Mouse (Mus musculus) CH12.LX (cell line): ENCODE results near the gene Mcmbp. TPM values are rescaled to one million over a fixed set of nuclear protein-coding genes. Genes with fewer than 3 reads are reported as not detected.

Experiments used
- DNase-seq: peaks from one replicate; pipeline ENCODE4 v3.0.0-alpha.2; 2013; ENCODE audit errors: extremely low read depth
- H3K27ac ChIP-seq: 2 replicates; pipeline ENCODE4 v1.5.1; 2012; ENCODE audit warnings: low read depth, mild to moderate bottlenecking, control low read depth, moderate library complexity; ENCODE audit not compliant: insufficient read depth
- H3K27me3 ChIP-seq: replicated peaks from 2 replicates; pipeline ENCODE3; 2012; ENCODE audit warnings: inconsistent platforms
- H3K36me3 ChIP-seq, 2 experiments: replicated peaks in 1 of 2; 2 replicates each; pipeline versions ENCODE3 to v1.6.1; 2012; ENCODE audit warnings: inconsistent platforms in 1 of 2, low read length in 1 of 2, mild to moderate bottlenecking in 1 of 2, mixed read lengths in 1 of 2, moderate library complexity in 1 of 2; ENCODE audit not compliant: control insufficient read depth in 1 of 2, insufficient read depth in 1 of 2
- H3K4me1 ChIP-seq, 2 experiments: 2 replicates each; pipeline ENCODE4 v1.6.1; 2012; ENCODE audit warnings: inconsistent platforms in 1 of 2, moderate library complexity in 1 of 2; ENCODE audit not compliant: insufficient read depth in 2 of 2, control insufficient read depth in 1 of 2
- H3K4me2 ChIP-seq: 2 replicates; pipeline ENCODE4 v1.6.1; 2012; ENCODE audit warnings: low read depth, mild to moderate bottlenecking, control low read depth; ENCODE audit not compliant: poor library complexity, insufficient read depth, severe bottlenecking
- H3K4me3 ChIP-seq, 3 experiments: fragments of 150-350 bp in 1 of 3; sonication (generic) in 1 of 3; replicated peaks in 1 of 3; 2 replicates each; pipeline versions ENCODE3 to v1.5.1; 2011 to 2012; ENCODE audit warnings: low read depth in 2 of 3, low read length in 2 of 3, mild to moderate bottlenecking in 2 of 3, moderate library complexity in 2 of 3, control low read depth in 1 of 3, improper control_type of control experiment in 1 of 3, inconsistent platforms in 1 of 3, mixed read lengths in 1 of 3; ENCODE audit not compliant: poor library complexity in 1 of 3
- H3K79me2 ChIP-seq: replicated peaks from 2 replicates; pipeline ENCODE4 v1.6.1; 2012; ENCODE audit warnings: mild to moderate bottlenecking, moderate library complexity; ENCODE audit not compliant: control insufficient read depth, poor library complexity, insufficient read depth, severe bottlenecking; ENCODE audit errors: extremely low read depth
- H3K9ac ChIP-seq: 2 replicates; pipeline ENCODE4 v1.6.1; 2012; ENCODE audit warnings: low read depth, mild to moderate bottlenecking, control low read depth, moderate library complexity; ENCODE audit not compliant: insufficient read depth
- H3K9me3 ChIP-seq: replicated peaks from 2 replicates; pipeline ENCODE3; 2012; ENCODE audit warnings: low read length, inconsistent platforms, mixed read lengths
- BHLHE40 ChIP-seq: IDR thresholded peaks from 2 replicates; pipeline ENCODE4 v1.6.1; 2011; ENCODE audit warnings: mild to moderate bottlenecking, low read depth, low read length, improper control_type of control experiment
- ELF1 ChIP-seq: IDR thresholded peaks from 2 replicates; pipeline ENCODE4 v1.6.1; 2014; ENCODE audit warnings: low read depth, mild to moderate bottlenecking, inconsistent platforms, low read length, improper control_type of control experiment
- IRF4 ChIP-seq: IDR thresholded peaks from 2 replicates; pipeline ENCODE4 v1.6.1; 2014; ENCODE audit warnings: low read depth, mild to moderate bottlenecking, inconsistent platforms, low read length, improper control_type of control experiment
- KAT2A ChIP-seq: IDR thresholded peaks from 2 replicates; pipeline ENCODE4 v1.6.1; 2012; ENCODE audit warnings: low read length, improper control_type of control experiment, inconsistent platforms; ENCODE audit not compliant: insufficient replicate concordance
- MAZ ChIP-seq: IDR thresholded peaks from 2 replicates; pipeline ENCODE4 v1.6.1; 2012; ENCODE audit warnings: low read depth, mild to moderate bottlenecking, inconsistent platforms, low read length, improper control_type of control experiment, moderate library complexity
- MXI1 ChIP-seq: IDR thresholded peaks from 2 replicates; pipeline ENCODE4 v1.6.1; 2011; ENCODE audit warnings: mild to moderate bottlenecking, low read depth, low read length, improper control_type of control experiment
- MYC ChIP-seq: IDR thresholded peaks from 2 replicates; pipeline ENCODE4 v1.6.1; 2011; ENCODE audit warnings: low read depth, mild to moderate bottlenecking, improper control_type of control experiment, low read length
- POLR2A ChIP-seq: IDR thresholded peaks from 2 replicates; pipeline ENCODE4 v1.6.1; 2011; ENCODE audit warnings: low read depth, mild to moderate bottlenecking, improper control_type of control experiment, low read length
- POLR2AphosphoS2 ChIP-seq: IDR thresholded peaks from 2 replicates; pipeline ENCODE4 v1.6.1; 2011; ENCODE audit warnings: low read depth, low read length, improper control_type of control experiment
- RAD21 ChIP-seq: IDR thresholded peaks from 2 replicates; pipeline ENCODE4 v1.6.1; 2011; ENCODE audit warnings: low read depth, mild to moderate bottlenecking, low read length, improper control_type of control experiment, moderate library complexity
- RCOR1 ChIP-seq: conservative IDR thresholded peaks from 2 replicates; pipeline ENCODE4 v1.6.1; 2012; ENCODE audit warnings: low read depth, mild to moderate bottlenecking, inconsistent platforms, low read length, improper control_type of control experiment
- SIN3A ChIP-seq: IDR thresholded peaks from 2 replicates; pipeline ENCODE4 v1.6.1; 2012; ENCODE audit warnings: low read length, improper control_type of control experiment, inconsistent platforms
- UBTF ChIP-seq: IDR thresholded peaks from 2 replicates; pipeline ENCODE4 v1.6.1; 2012; ENCODE audit warnings: low read depth, mild to moderate bottlenecking, inconsistent platforms, low read length, improper control_type of control experiment, moderate library complexity
- USF1 ChIP-seq: IDR thresholded peaks from 2 replicates; pipeline ENCODE4 v1.6.1; 2014; ENCODE audit warnings: low read depth, mild to moderate bottlenecking, inconsistent platforms, low read length, improper control_type of control experiment
- ZNF384 ChIP-seq: IDR thresholded peaks from 2 replicates; pipeline ENCODE4 v1.6.1; 2012; ENCODE audit warnings: low read depth, low read length, improper control_type of control experiment, inconsistent platforms
- dilution Hi-C: fragments of 300-500 bp; cut with MboI; formaldehyde crosslinking; loops from 2 replicates; pipeline ENCODE4 v1.14.3; 2020; ENCODE audit warnings: low sequenced_read_pairs; ENCODE audit not compliant: extremely low pct_unique_long_range_greater_than_20kb, extremely low pct_ligation_motif_present
- in situ Hi-C: fragments of 300-500 bp; cut with MboI; formaldehyde crosslinking; loops from 3 replicates; pipeline ENCODE4 v1.14.3; 2019; ENCODE audit warnings: low sequenced_read_pairs, low pct_ligation_motif_present, low pct_unique_long_range_greater_than_20kb, mixed read lengths
- polyA plus RNA-seq: library from polyadenylated mRNA; unstranded; fragments of >175 nt; gene quantifications from 2 replicates; pipeline ENCODE4 v1.2.1, GENCODE M21; 2012; ENCODE audit warnings: low read depth; ENCODE audit not compliant: insufficient read length
- total RNA-seq, 2 experiments: library from RNA; depleted of rRNA; stranded (reverse); fragments of 300-350 nt in 1 of 2; fragments of >200 nt in 1 of 2; gene quantifications; 2 replicates each; pipeline ENCODE4 v1.2.3; 2012 to 2014

Gene Mcmbp
- total and polyA plus RNA-seq, 3 experiments, result 45.2 to 75.7 (median 69.4) TPM

DNA sequence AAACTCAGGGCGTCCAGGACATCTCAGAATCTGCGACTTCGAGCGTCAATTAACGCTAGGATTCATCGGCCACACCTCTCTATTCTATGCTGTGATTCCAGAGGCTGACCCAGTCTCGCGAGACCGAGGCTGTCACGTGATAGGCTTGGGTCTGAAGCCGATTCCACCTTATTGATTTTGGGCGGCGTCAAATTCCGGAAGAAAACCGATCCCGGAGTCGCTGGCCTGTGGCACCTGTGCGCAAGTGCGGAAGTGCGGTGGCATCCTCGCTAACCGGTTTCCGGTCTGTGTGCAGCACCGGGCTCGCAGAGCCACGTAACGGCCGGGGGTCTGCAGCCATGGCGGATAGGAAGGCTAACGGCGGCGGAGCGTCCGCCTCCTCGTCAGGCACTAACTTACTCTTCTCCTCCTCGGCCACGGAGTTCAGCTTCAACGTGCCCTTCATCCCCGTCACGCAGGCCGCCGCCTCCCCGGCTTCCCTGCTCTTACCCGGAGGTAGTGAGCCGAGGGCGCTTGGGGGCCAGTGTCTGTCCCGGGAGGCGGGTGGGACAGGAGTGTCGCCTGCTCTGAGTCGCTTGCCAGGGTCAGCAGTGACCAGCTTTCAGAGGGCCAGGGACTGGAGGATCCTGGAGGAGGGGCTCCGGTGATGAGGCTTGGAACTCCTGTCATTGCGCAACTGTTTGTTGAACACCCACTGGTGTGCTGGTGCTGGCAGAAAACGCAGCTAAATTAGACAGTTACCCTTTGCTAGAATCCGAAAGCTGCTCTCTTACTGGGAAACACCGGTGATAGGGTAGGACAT lies 4.6 kb upstream of the Mcmbp start, which contains the start of gene Sec23ip (continued):
- no peak for TF ChIP-seq MAZ
- TF ChIP-seq POLR2AphosphoS2, result peak; percentile 93
- 0 out of 2 replicates have a peak, but pooled peaks have one; percentile 54 for TF ChIP-seq UBTF
- TF ChIP-seq KAT2A, result peak; percentile 94; the same call in 1 of the 2 replicates
- no peak for TF ChIP-seq ZNF384
- peak; percentile 100 for TF ChIP-seq ELF1
- TF ChIP-seq SIN3A, result peak; percentile 88
- TF ChIP-seq RCOR1, result peak; percentile 84; the same call in 1 of the 2 replicates
- peak; percentile 99 for TF ChIP-seq USF1
- TF ChIP-seq IRF4, result 0 out of 2 replicates have a peak, but pooled peaks have one; percentile 39
- TF ChIP-seq MYC, result 0 out of 2 replicates have a peak, but pooled peaks have one; percentile 76
- peak; percentile 36; the same call in 1 of the 2 replicates for TF ChIP-seq MXI1

DNA sequence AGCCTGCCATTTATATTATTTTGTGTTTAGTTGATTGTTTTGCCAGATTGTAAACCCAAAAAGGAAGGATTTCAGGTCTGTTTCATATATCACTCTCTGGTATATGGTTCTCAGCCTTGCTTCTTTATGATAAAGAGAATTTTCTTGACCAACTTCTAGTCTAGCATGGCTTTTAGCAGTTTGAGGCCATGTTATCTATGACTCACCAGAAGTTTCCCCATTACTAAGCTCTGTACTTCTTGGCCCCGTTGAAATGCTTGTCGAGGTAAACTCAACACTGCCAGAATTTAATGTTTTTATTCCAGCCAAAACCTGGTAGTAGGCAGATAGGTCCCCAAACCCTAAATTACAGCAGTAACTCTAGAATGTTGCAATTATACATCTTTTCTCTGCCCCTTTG lies 3.6 kb upstream of the Mcmbp start:
- Histone ChIP-seq H3K27me3 (no peaks in the 10 kb centered on the region), H3K9ac (peak overlapping the region; percentile 77), H3K4me2 (peak overlapping the region; percentile 67), H3K27ac (no peak overlapping the region), H3K79me2 (peaks cover 47% of the 10 kb centered on the region), H3K4me3 (peak overlapping the region in 2 of 3 experiments; percentile 52 to 98), H3K36me3 (peaks cover 2 to 22% of the 10 kb centered on the region in 2 experiments), H3K9me3 (peaks cover 3% of the 10 kb centered on the region), H3K4me1 (peaks cover 6 to 35% of the 10 kb centered on the region in 2 experiments)
- dilution Hi-C loops, result no loop called here
- in situ Hi-C loops, result no loop called here
- no peak for DNase-seq
- TF ChIP-seq BHLHE40 (no peak), POLR2A (no peak)
- TF ChIP-seq, all 38 proteins: peak for 0

DNA sequence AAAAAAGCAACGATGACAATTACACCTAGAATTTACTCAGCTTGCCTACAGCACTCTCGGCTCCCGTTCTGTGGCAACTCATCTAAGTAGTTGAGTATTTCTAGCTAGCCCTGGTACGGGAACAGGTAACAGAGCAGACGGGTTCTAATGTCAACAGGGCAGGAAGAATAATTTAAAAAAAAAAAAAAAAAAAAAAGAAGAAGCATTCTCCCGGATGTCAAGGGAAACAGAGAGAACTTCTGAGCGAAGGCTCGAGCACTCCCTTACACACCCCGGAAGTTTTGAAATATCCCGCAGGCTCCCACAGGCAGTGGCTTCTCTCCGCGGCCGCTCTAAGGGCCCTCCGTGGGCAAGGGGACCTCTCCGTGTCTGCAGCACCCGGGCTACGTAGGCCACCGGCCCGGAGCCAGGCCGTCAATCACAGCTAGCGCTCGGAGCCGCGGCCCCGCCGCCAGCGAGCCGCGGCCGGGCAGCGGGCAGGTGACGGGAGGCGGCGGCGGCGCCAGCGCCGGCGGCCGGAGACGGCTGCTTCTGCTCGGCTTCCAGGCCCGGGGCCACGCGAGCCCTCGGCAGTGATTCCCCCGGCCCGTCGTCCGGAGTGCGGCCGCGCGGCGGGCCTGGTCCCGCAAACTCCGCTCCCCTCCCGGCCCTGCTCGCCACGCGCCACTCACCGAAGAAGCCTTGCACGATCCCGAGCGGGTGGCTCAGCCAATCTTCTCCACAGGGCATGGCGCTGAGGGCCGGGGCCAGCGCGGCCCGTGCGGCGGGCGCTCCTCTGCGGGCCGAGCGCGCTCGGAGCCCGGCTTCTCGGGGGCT lies 625 bp downstream of the Mcmbp start:
- H3K4me3 ChIP-seq, result peak overlapping the region; percentile 86 to 99 (median 91)
- H3K4me2 ChIP-seq, result peak overlapping the region; percentile 97
- peaks cover 3 to 18% of the 10 kb centered on the region in 2 experiments for H3K36me3 ChIP-seq
- TF ChIP-seq RAD21 (no peak), ZNF384 (peak; percentile 79), ELF1 (peak; percentile 58)
- peaks cover 55% of the 10 kb centered on the region for H3K79me2 ChIP-seq
- H3K9ac ChIP-seq, result peak overlapping the region; percentile 90
- peak overlapping the region; percentile 25 for H3K27ac ChIP-seq
- dilution Hi-C loops (no loop called here), in situ Hi-C loops (no loop called here)
- peaks cover 4 to 30% of the 10 kb centered on the region in 2 experiments for H3K4me1 ChIP-seq
- DNase-seq, result no peak
- peaks cover 3% of the 10 kb centered on the region for H3K9me3 ChIP-seq
- H3K27me3 ChIP-seq, result no peaks in the 10 kb centered on the region
